Mouse (Mus musculus) testis, adult 2 months (tissue): Measurements from ENCODE around the gene Dennd2a.

Experiments
- CTCF ChIP-seq: fragments of 200-500 bp; IDR thresholded peaks from 2 replicates; pipeline ENCODE4 v1.5.1; 2012; ENCODE audit warnings: low read depth, mild to moderate bottlenecking, inconsistent platforms, low read length, moderate library complexity; ENCODE audit not compliant: control insufficient read depth, insufficient read depth, insufficient replicate concordance
- POLR2A ChIP-seq: fragments of 200-500 bp; IDR thresholded peaks from 2 replicates; pipeline ENCODE4 v1.6.1; 2012; ENCODE audit warnings: low read depth, mild to moderate bottlenecking, inconsistent platforms, low read length, moderate library complexity; ENCODE audit not compliant: control insufficient read depth

- TF ChIP-seq CTCF (no peak), POLR2A (no peak)
These were observed 41.9 kb downstream of the Dennd2a start for GRCm38 (mm10) chr6:39515739-39516131.
